ENCODE assay signal across 11 mouse cellular contexts in the genomic region with DNA sequence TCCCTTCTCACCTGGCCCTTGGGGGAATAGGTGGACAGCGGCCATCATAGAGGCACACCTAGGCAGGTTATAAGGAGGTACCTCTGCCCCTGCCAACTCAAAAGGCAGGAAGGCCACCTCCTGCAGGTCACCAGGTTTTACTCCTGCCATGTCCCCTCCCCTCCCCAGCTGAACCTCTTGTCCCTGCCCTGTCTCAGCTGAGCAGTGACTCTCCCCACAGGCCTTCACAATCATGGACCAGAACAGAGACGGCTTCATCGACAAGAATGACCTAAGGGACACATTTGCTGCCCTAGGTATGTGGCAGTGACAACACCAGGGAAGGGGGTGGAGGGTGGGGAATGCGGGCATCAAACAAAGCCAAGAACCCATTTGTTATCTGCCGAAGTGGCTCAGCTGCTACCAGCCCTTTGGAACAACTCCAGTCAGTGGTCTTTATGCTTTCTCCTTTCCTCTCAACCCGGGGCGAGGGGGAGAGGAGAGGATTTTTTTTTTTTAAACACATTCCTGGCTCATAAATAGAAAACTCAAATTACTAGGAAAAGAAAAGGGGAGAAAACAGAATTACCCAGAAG. TPM values are rescaled to one million over a fixed set of nuclear protein-coding genes. Genes with fewer than 3 reads are reported as not detected.
DNase-seq lines count a peak whose midpoint lies in the region; ATAC-seq and TF ChIP-seq lines count a peak whose summit lies in the region.
"Had no signal": no experiment of that assay in that cellular context is flagged by ENCODE, and none has a peak within 500 bp of the region (broad histone marks: within the 10 kb centered on the region; RNA-seq: fewer than 3 reads in every experiment).

No protein-coding gene starts in this region.

- H3K4me2 ChIP-seq in midbrain, embryonic 14.5 days (ENCODE audit: low read length), result peak overlapping the region; percentile 19; the same call in 1 of the 2 replicates
- peak overlapping the region; percentile 44 for H3K4me2 ChIP-seq in hindbrain, postnatal 0 days (ENCODE audit: low read depth, low read length)
- H3K4me2 ChIP-seq: liver, embryonic 15.5 days had no signal

- no peak for TF ChIP-seq CTCF in heart, adult 2 months (IDR thresholded peaks at IDR 0.05)
- TF ChIP-seq CTCF in hindbrain, postnatal 0 days (IDR thresholded peaks at IDR 0.05; ENCODE audit: low read depth), result no peak

- H3K4me1 ChIP-seq in heart, adult 2 months (ENCODE audit: control insufficient read depth, insufficient read depth, low read length), result no peaks in the 10 kb centered on the region; the same call in 1 of the 2 replicates
- H3K4me1 ChIP-seq in midbrain, embryonic 14.5 days (ENCODE audit: control insufficient read depth, insufficient read depth, low read length), result no peaks in the 10 kb centered on the region
- H3K4me1 ChIP-seq in midbrain, embryonic 10.5 days, result 0 out of 2 replicates have a peak, but pooled peaks cover 5% of the 10 kb centered on the region
- peaks cover 5% of the 10 kb centered on the region for H3K4me1 ChIP-seq in hindbrain, postnatal 0 days (ENCODE audit: insufficient read depth, low read length)
- H3K4me1 ChIP-seq: liver, embryonic 15.5 days had no signal

- H3K27ac ChIP-seq in heart, adult 2 months, result peak overlapping the region; percentile 90
- H3K27ac ChIP-seq in midbrain, embryonic 14.5 days (replicated peaks; ENCODE audit: low read depth, low read length), result no peak overlapping the region
- H3K27ac ChIP-seq in midbrain, embryonic 10.5 days (replicated peaks), result no peak overlapping the region
- no peak overlapping the region for H3K27ac ChIP-seq in hindbrain, postnatal 0 days
- H3K27ac ChIP-seq: liver, embryonic 15.5 days had no signal

- intact Hi-C loops in heart, adult 2 months (cut with DNase I), result no loop called here
- intact Hi-C loops in gastrocnemius, postnatal 14 days (cut with DNase I; ENCODE audit: low total_unique reads), result no loop called here

- TF ChIP-seq EP300 in heart, adult 2 months (IDR thresholded peaks at IDR 0.05; ENCODE audit: insufficient read depth, low read depth, low read length), result peak; percentile 69; the same call in 1 of the 2 replicates

- TF ChIP-seq POLR2A in heart, adult 2 months (IDR thresholded peaks at IDR 0.05; ENCODE audit: insufficient read depth, low read depth, low read length), result peak; percentile 72

- no peak for ATAC-seq in midbrain, embryonic 14.5 days (ENCODE audit: low FRiP score, low TSS enrichment)
- no peak for ATAC-seq in hindbrain, postnatal 0 days
- ATAC-seq: intestine, postnatal 0 days had no signal

- 16% methylated on average over 7 of the region's 7 CpGs for WGBS in heart, adult 2 months
- WGBS in midbrain, embryonic 14.5 days, result 60% methylated on average over 7 of the region's 7 CpGs
- 68% methylated on average over 7 of the region's 7 CpGs for WGBS in midbrain, embryonic 10.5 days
- WGBS in hindbrain, postnatal 0 days, result 25% methylated on average over 7 of the region's 7 CpGs

- no peaks in the 10 kb centered on the region for H3K36me3 ChIP-seq in heart, adult 2 months (ENCODE audit: control insufficient read depth, insufficient read depth, low read length)
- no peaks in the 10 kb centered on the region for H3K36me3 ChIP-seq in midbrain, embryonic 14.5 days (ENCODE audit: control insufficient read depth, insufficient read depth, low read length)
- H3K36me3 ChIP-seq in midbrain, embryonic 10.5 days, result no peaks in the 10 kb centered on the region
- no peaks in the 10 kb centered on the region for H3K36me3 ChIP-seq in hindbrain, postnatal 0 days (ENCODE audit: insufficient read depth, low read length)
- H3K36me3 ChIP-seq: liver, embryonic 15.5 days had no signal

- H3K9ac ChIP-seq in heart, adult 2 months (ENCODE audit: low read depth, low read length), result peak overlapping the region; percentile 75
- no peak overlapping the region for H3K9ac ChIP-seq in midbrain, embryonic 14.5 days (replicated peaks; ENCODE audit: low read length)
- H3K9ac ChIP-seq in hindbrain, postnatal 0 days (replicated peaks; ENCODE audit: low read length), result no peak overlapping the region
- H3K9ac ChIP-seq: liver, embryonic 15.5 days had no signal

- peak overlapping the region; percentile 52 for H3K4me3 ChIP-seq in heart, adult 2 months
- no peak overlapping the region for H3K4me3 ChIP-seq in midbrain, embryonic 14.5 days (replicated peaks; ENCODE audit: low read depth, low read length)
- no peak overlapping the region for H3K4me3 ChIP-seq in midbrain, embryonic 10.5 days
- no peak overlapping the region for H3K4me3 ChIP-seq in hindbrain, postnatal 0 days (ENCODE audit: low read length)
- H3K4me3 ChIP-seq: liver, embryonic 15.5 days had no signal

- DNase-seq in heart, adult 2 months, result peak in 1 of 2 experiments; percentile 43
- DNase-seq in heart, adult 8-10 months (ENCODE audit: low spot score), result no peak
- DNase-seq in midbrain, embryonic 14.5 days, result no peak
- no peak for DNase-seq in midbrain, embryonic 10.5 days (ENCODE audit: low spot score)
- peak; percentile 18 for DNase-seq in hindbrain, postnatal 0 days (ENCODE audit: low spot score)
- DNase-seq in cerebellum, adult 11-12 months, result no peak
- no peak for DNase-seq in retina, postnatal 1 day
- DNase-seq in gastrocnemius, postnatal 14 days, result no peak
- DNase-seq: embryo, embryonic 11 days had no signal

- H3K9me3 ChIP-seq in midbrain, embryonic 14.5 days (ENCODE audit: control insufficient read depth, low read length), result no peaks in the 10 kb centered on the region
- no peaks in the 10 kb centered on the region for H3K9me3 ChIP-seq in midbrain, embryonic 10.5 days (replicated peaks)
- no peaks in the 10 kb centered on the region for H3K9me3 ChIP-seq in hindbrain, postnatal 0 days (ENCODE audit: low read length)
- H3K9me3 ChIP-seq: liver, embryonic 15.5 days had no signal

- no peaks in the 10 kb centered on the region for H3K27me3 ChIP-seq in heart, adult 2 months (ENCODE audit: control insufficient read depth, insufficient read depth, low read length)
- H3K27me3 ChIP-seq in midbrain, embryonic 14.5 days (ENCODE audit: control insufficient read depth, insufficient read depth, low read length), result no peaks in the 10 kb centered on the region
- peaks cover 11% of the 10 kb centered on the region; the same call in 1 of the 2 replicates for H3K27me3 ChIP-seq in midbrain, embryonic 10.5 days (ENCODE audit: low read depth, poor library complexity, severe bottlenecking)
- no peaks in the 10 kb centered on the region for H3K27me3 ChIP-seq in hindbrain, postnatal 0 days (ENCODE audit: insufficient read depth, low read length)

- no peaks in the 10 kb centered on the region for H3K79me2 ChIP-seq in heart, adult 2 months (replicated peaks; ENCODE audit: control insufficient read depth, insufficient read depth, low read length)

RNA-seq across cellular contexts. Expression of a gene that starts 1.8 kb away (rescaled TPM):
- total RNA-seq in heart, adult 2 months (2021), result over 10,000 TPM; 18,797 to 22,206 TPM
- polyA plus RNA-seq in heart, adult 2 months (2012; rRNA removed), result 7,725 and 11,177 TPM in 2 replicates
- total RNA-seq in heart, adult 8-10 months (2022), result over 10,000 TPM; 21,987 to 25,864 (median 23,706) TPM
- polyA plus RNA-seq in midbrain, embryonic 14.5 days (2014; fragmentation: Nextera tagmentation; extraction: Ambion mirVana), result 1.9 and 3.0 TPM in 2 replicates
- 0.43 and 0.59 TPM in 2 replicates for polyA plus RNA-seq in midbrain, embryonic 10.5 days (2016; fragmentation: Nextera tagmentation; extraction: Ambion mirVana)
- total RNA-seq in hindbrain, postnatal 0 days (2014; rRNA removed), result not detected in 2 replicates
- 2.4 and 3.0 TPM in 2 replicates for polyA plus RNA-seq in hindbrain, postnatal 0 days (2015; fragmentation: Nextera tagmentation; extraction: Ambion mirVana)
- total RNA-seq in gastrocnemius, postnatal 14 days (2021), result 1,000 to 10,000 TPM in 1 of 2 experiments, 100 to 1,000 TPM in 1; 675 to 1,272 TPM
- polyA plus RNA-seq: intestine, postnatal 0 days had no signal

RNA-seq across cellular contexts. Expression of a gene that starts 38.1 kb away (rescaled TPM):
- total RNA-seq in heart, adult 2 months (2021), result under 1 TPM in 1 of 2 experiments, not detected in 1; 0.16 TPM
- polyA plus RNA-seq in heart, adult 2 months (2012; rRNA removed), result 0.08 and 0.12 TPM in 2 replicates
- under 1 TPM in 1 of 4 experiments, not detected in 3; 0.37 TPM for total RNA-seq in heart, adult 8-10 months (2022)
- polyA plus RNA-seq in midbrain, embryonic 14.5 days (2014; fragmentation: Nextera tagmentation; extraction: Ambion mirVana), result not detected in 2 replicates
- not detected in 2 replicates for polyA plus RNA-seq in midbrain, embryonic 10.5 days (2016; fragmentation: Nextera tagmentation; extraction: Ambion mirVana)
- total RNA-seq in hindbrain, postnatal 0 days (2014; rRNA removed), result 0.04 and 0.16 TPM in 2 replicates
- 0.23 TPM in 1 of 2 replicates, not detected in the other for polyA plus RNA-seq in hindbrain, postnatal 0 days (2015; fragmentation: Nextera tagmentation; extraction: Ambion mirVana)
- total RNA-seq in gastrocnemius, postnatal 14 days (2021), result not detected
- polyA plus RNA-seq: intestine, postnatal 0 days had no signal

RNA-seq across cellular contexts. Expression of a gene that starts 52.7 kb away (rescaled TPM):
- total RNA-seq in heart, adult 2 months (2021), result 10 to 100 TPM; 18.1 to 18.4 TPM
- 11.4 and 16.7 TPM in 2 replicates for polyA plus RNA-seq in heart, adult 2 months (2012; rRNA removed)
- total RNA-seq in heart, adult 8-10 months (2022), result 10 to 100 TPM; 16.1 to 21.3 (median 20.0) TPM
- 25.5 and 28.8 TPM in 2 replicates for polyA plus RNA-seq in midbrain, embryonic 14.5 days (2014; fragmentation: Nextera tagmentation; extraction: Ambion mirVana)
- polyA plus RNA-seq in midbrain, embryonic 10.5 days (2016; fragmentation: Nextera tagmentation; extraction: Ambion mirVana), result 6.4 and 10.2 TPM in 2 replicates
- total RNA-seq in hindbrain, postnatal 0 days (2014; rRNA removed), result 35.4 and 46.6 TPM in 2 replicates
- polyA plus RNA-seq in hindbrain, postnatal 0 days (2015; fragmentation: Nextera tagmentation; extraction: Ambion mirVana), result 15.2 and 16.6 TPM in 2 replicates
- 1 to 10 TPM; 1.1 to 1.6 TPM for total RNA-seq in gastrocnemius, postnatal 14 days (2021)

RNA-seq across cellular contexts. Expression of a gene that starts 55.5 kb away (rescaled TPM):
- 100 to 1,000 TPM; 101 to 127 TPM for total RNA-seq in heart, adult 2 months (2021)
- 59.7 and 87.8 TPM in 2 replicates for polyA plus RNA-seq in heart, adult 2 months (2012; rRNA removed)
- 100 to 1,000 TPM in 3 of 4 experiments, 10 to 100 TPM in 1; 98.9 to 113 (median 108) TPM for total RNA-seq in heart, adult 8-10 months (2022)
- polyA plus RNA-seq in midbrain, embryonic 14.5 days (2014; fragmentation: Nextera tagmentation; extraction: Ambion mirVana), result 232 and 238 TPM in 2 replicates
- 320 and 339 TPM in 2 replicates for polyA plus RNA-seq in midbrain, embryonic 10.5 days (2016; fragmentation: Nextera tagmentation; extraction: Ambion mirVana)
- 205 and 207 TPM in 2 replicates for total RNA-seq in hindbrain, postnatal 0 days (2014; rRNA removed)
- 177 and 184 TPM in 2 replicates for polyA plus RNA-seq in hindbrain, postnatal 0 days (2015; fragmentation: Nextera tagmentation; extraction: Ambion mirVana)
- 100 to 1,000 TPM; 110 TPM for total RNA-seq in gastrocnemius, postnatal 14 days (2021)

Comparison
In these comparisons a context has a peak if more than half of its experiments do, and no peak if none do; other contexts are left out.
1. RNA of a gene that starts 1.8 kb away (total RNA-seq): 21,987 to 25,864 TPM in heart, adult 8-10 months, 18,797 to 22,206 TPM in heart, adult 2 months and 675 to 1,272 TPM in gastrocnemius, postnatal 14 days; not detected in hindbrain, postnatal 0 days; every median in the first group is over 100 times any median in the second.
2. RNA of a gene that starts 52.7 kb away (total RNA-seq): 35.4 to 46.6 TPM in hindbrain, postnatal 0 days, 16.1 to 21.3 TPM in heart, adult 8-10 months and 18.1 to 18.4 TPM in heart, adult 2 months; 1.1 to 1.6 TPM in gastrocnemius, postnatal 14 days; every median in the first group is over 4 times any median in the second.